Mouse (Mus musculus): ENCODE results near the gene Btbd11. TPM values are rescaled to one million over a fixed set of nuclear protein-coding genes. Genes with fewer than 3 reads are reported as not detected.
"Not testable (repeated sequence)": the region's sequence is repeated elsewhere in the genome, so short reads cannot be mapped to it uniquely, and the experiment has no call there.

The Btbd11 gene
- polyA plus RNA-seq, 1 experiment from 2014 or later: 10.5 TPM

- H3K27ac ChIP-seq: no peak overlapping the region
- no peaks in the 10 kb centered on the region for H3K27me3 ChIP-seq
- no peak overlapping the region for H3K4me2 ChIP-seq (replicated peaks)
- H3K36me3 ChIP-seq: no peaks in the 10 kb centered on the region
- H3K4me1 ChIP-seq: no peaks in the 10 kb centered on the region
- WGBS: 25% methylated on average over 7 of the region's 7 CpGs
- no peaks in the 10 kb centered on the region for H3K9me3 ChIP-seq
- H3K4me3 ChIP-seq: no peak overlapping the region
- H3K9ac ChIP-seq: no peak overlapping the region
- peak; percentile 37; the same call in 1 of the 2 replicates for ATAC-seq (ENCODE audit: insufficient number of reproducible peaks, insufficient read depth, low FRiP score, low TSS enrichment)
These were observed 265.1 kb downstream of the Btbd11 start for GRCm38 (mm10) chr10:85651706-85652105.

- 49% methylated on average over 4 of the region's 4 CpGs for WGBS
- Histone ChIP-seq H3K4me2 (replicated peaks) (no peak overlapping the region), H3K4me3 (no peak overlapping the region), H3K9me3 (no peaks in the 10 kb centered on the region), H3K27ac (no peak overlapping the region), H3K27me3 (no peaks in the 10 kb centered on the region), H3K36me3 (no peaks in the 10 kb centered on the region), H3K9ac (no peak overlapping the region), H3K4me1 (no peaks in the 10 kb centered on the region)
- ATAC-seq (ENCODE audit: insufficient number of reproducible peaks, insufficient read depth, low FRiP score, low TSS enrichment): no peak
These were observed 269.3 kb downstream of the Btbd11 start for GRCm38 (mm10) chr10:85655881-85656280.

- no peak overlapping the region for H3K4me3 ChIP-seq
- H3K4me2 ChIP-seq (replicated peaks): no peak overlapping the region
- WGBS: 90% methylated on average over 10 of the region's 10 CpGs
- no peak overlapping the region for H3K9ac ChIP-seq
- no peak overlapping the region for H3K27ac ChIP-seq
- H3K27me3 ChIP-seq: no peaks in the 10 kb centered on the region
- H3K4me1 ChIP-seq: no peaks in the 10 kb centered on the region
- no peaks in the 10 kb centered on the region for H3K36me3 ChIP-seq
- H3K9me3 ChIP-seq: no peaks in the 10 kb centered on the region
- ATAC-seq (ENCODE audit: insufficient number of reproducible peaks, insufficient read depth, low FRiP score, low TSS enrichment): no peak
These were observed 271.3 kb downstream of the Btbd11 start for GRCm38 (mm10) chr10:85657886-85658285.

GRCm38 (mm10) chr10:85673512-85673921 is 286.9 kb downstream of the Btbd11 start:
- peaks cover 7% of the 10 kb centered on the region; the same call in 1 of the 2 replicates for H3K9me3 ChIP-seq
- H3K4me1 ChIP-seq: no peaks in the 10 kb centered on the region
- no peak overlapping the region for H3K4me2 ChIP-seq (replicated peaks)
- H3K9ac ChIP-seq: no peak overlapping the region
- no peaks in the 10 kb centered on the region for H3K36me3 ChIP-seq
- no peak overlapping the region for H3K27ac ChIP-seq
- ATAC-seq (ENCODE audit: insufficient number of reproducible peaks, insufficient read depth, low FRiP score, low TSS enrichment): no peak
- WGBS: 87% methylated on average over 8 of the region's 8 CpGs
- no peaks in the 10 kb centered on the region for H3K27me3 ChIP-seq
- no peak overlapping the region for H3K4me3 ChIP-seq

GRCm38 (mm10) chr10:85678635-85679034 is 292.0 kb downstream of the Btbd11 start:
- 31% methylated on average over 4 of the region's 4 CpGs for WGBS
- ATAC-seq (ENCODE audit: insufficient number of reproducible peaks, insufficient read depth, low FRiP score, low TSS enrichment): no peak
- no peak overlapping the region for H3K4me2 ChIP-seq (replicated peaks)

GRCm38 (mm10) chr10:85682446-85682845 is 295.8 kb downstream of the Btbd11 start:
- no peak overlapping the region for H3K4me3 ChIP-seq
- no peaks in the 10 kb centered on the region for H3K27me3 ChIP-seq
- WGBS: 93% methylated on average over 9 of the region's 9 CpGs
- no peak for ATAC-seq (ENCODE audit: insufficient number of reproducible peaks, insufficient read depth, low FRiP score, low TSS enrichment)
- no peaks in the 10 kb centered on the region for H3K36me3 ChIP-seq
- H3K4me1 ChIP-seq: no peaks in the 10 kb centered on the region
- no peak overlapping the region for H3K9ac ChIP-seq
- no peak overlapping the region for H3K27ac ChIP-seq
- no peaks in the 10 kb centered on the region for H3K9me3 ChIP-seq
- H3K4me2 ChIP-seq (replicated peaks): no peak overlapping the region

More at GRCm38 (mm10) chr10:85678635-85679034, 292.0 kb downstream of the Btbd11 start:
- no peak overlapping the region for H3K9ac ChIP-seq
- no peaks in the 10 kb centered on the region for H3K36me3 ChIP-seq
- H3K4me3 ChIP-seq: no peak overlapping the region
- H3K27me3 ChIP-seq: no peaks in the 10 kb centered on the region
- no peak overlapping the region for H3K27ac ChIP-seq
- H3K4me1 ChIP-seq: no peaks in the 10 kb centered on the region
- H3K9me3 ChIP-seq: no peaks in the 10 kb centered on the region

- not testable (repeated sequence) for H3K4me2 ChIP-seq (replicated peaks); H3K27ac ChIP-seq; H3K9ac ChIP-seq; H3K36me3 ChIP-seq; H3K4me3 ChIP-seq; ATAC-seq (ENCODE audit: insufficient number of reproducible peaks, insufficient read depth, low FRiP score, low TSS enrichment); H3K4me1 ChIP-seq; H3K9me3 ChIP-seq; H3K27me3 ChIP-seq
- WGBS: 69% methylated on average over 2 of the region's 2 CpGs
These were observed 307.8 kb downstream of the Btbd11 start for GRCm38 (mm10) chr10:85694429-85694828.

GRCm38 (mm10) chr10:85699721-85700120 is 313.1 kb downstream of the Btbd11 start:
- Histone ChIP-seq H3K27ac (no peak overlapping the region), H3K9me3 (no peaks in the 10 kb centered on the region), H3K4me1 (no peaks in the 10 kb centered on the region), H3K27me3 (no peaks in the 10 kb centered on the region), H3K4me3 (no peak overlapping the region), H3K9ac (no peak overlapping the region), H3K36me3 (no peaks in the 10 kb centered on the region), H3K4me2 (replicated peaks) (no peak overlapping the region)
- no peak for ATAC-seq (ENCODE audit: insufficient number of reproducible peaks, insufficient read depth, low FRiP score, low TSS enrichment)

GRCm38 (mm10) chr10:85709790-85710189 is 323.2 kb downstream of the Btbd11 start:
- H3K9ac ChIP-seq; H3K4me1 ChIP-seq; H3K4me3 ChIP-seq; H3K27ac ChIP-seq; H3K27me3 ChIP-seq; H3K9me3 ChIP-seq; H3K36me3 ChIP-seq; H3K4me2 ChIP-seq (replicated peaks); ATAC-seq (ENCODE audit: insufficient number of reproducible peaks, insufficient read depth, low FRiP score, low TSS enrichment): not testable (repeated sequence)
- WGBS: 89% methylated on average over 4 of the region's 4 CpGs

Other genes with a start within 250 kb of the Btbd11 start
- 37.8 and 38.4 TPM in 2 replicates for gene Cry1, start 201.8 kb upstream of the Btbd11 start, polyA plus RNA-seq (2016; fragmentation: Nextera tagmentation; extraction: Ambion mirVana)

Measured in embryonic facial prominence, embryonic 12.5 days (tissue).